Mouse (Mus musculus): ENCODE data around the gene Bbip1. TPM values are rescaled to one million over a fixed set of nuclear protein-coding genes. Genes with fewer than 3 reads are reported as not detected.
A peak's percentile ranks its signal among the peaks of the same experiment; 100 is the strongest.

The Bbip1 gene
- polyA plus RNA-seq, 1 experiment = 43.2 TPM

DNA sequence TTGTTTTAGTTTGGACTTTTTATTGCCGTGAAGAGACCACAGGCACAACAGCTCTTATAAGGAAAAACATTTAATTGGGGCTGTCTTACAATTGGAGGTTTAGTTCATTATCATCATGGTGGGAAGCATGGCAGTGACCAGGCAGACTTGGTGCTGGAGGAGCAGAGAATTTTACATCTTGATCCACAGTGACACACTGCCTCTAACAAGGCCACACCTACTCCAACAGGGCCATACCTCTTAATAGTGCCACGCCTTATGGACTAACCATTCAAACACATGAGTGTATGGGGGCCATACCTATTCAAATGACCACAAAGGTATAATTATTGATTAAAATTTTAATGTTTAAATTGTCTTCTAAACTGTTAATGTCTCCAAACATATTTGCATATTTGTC lies 13.1 kb upstream of the Bbip1 start:
- Histone ChIP-seq H3K4me3 (ENCODE audit: low read depth, low read length) (no peak overlapping the region), H3K27me3 (ENCODE audit: control insufficient read depth, insufficient read depth, low read length, poor library complexity, severe bottlenecking) (no peaks in the 10 kb centered on the region), H3K27ac (ENCODE audit: insufficient read depth, low read length) (no peak overlapping the region), H3K9me3 (replicated peaks; ENCODE audit: control insufficient read depth, insufficient read depth, low read length, poor library complexity, severe bottlenecking) (no peaks in the 10 kb centered on the region), H3K4me1 (ENCODE audit: control insufficient read depth, insufficient read depth, low read length) (no peaks in the 10 kb centered on the region), H3K9ac (ENCODE audit: low read depth, poor library complexity, severe bottlenecking) (no peak overlapping the region), H3K36me3 (ENCODE audit: control insufficient read depth, insufficient read depth, low read length, poor library complexity, severe bottlenecking) (no peaks in the 10 kb centered on the region)
- TF ChIP-seq EP300 (IDR thresholded peaks at IDR 0.05; ENCODE audit: insufficient read depth, low read depth, low read length) (no peak), CTCF (IDR thresholded peaks at IDR 0.05; ENCODE audit: low read depth, low read length) (no peak), POLR2A (IDR thresholded peaks at IDR 0.05; ENCODE audit: insufficient read depth, low read length) (no peak)

DNA sequence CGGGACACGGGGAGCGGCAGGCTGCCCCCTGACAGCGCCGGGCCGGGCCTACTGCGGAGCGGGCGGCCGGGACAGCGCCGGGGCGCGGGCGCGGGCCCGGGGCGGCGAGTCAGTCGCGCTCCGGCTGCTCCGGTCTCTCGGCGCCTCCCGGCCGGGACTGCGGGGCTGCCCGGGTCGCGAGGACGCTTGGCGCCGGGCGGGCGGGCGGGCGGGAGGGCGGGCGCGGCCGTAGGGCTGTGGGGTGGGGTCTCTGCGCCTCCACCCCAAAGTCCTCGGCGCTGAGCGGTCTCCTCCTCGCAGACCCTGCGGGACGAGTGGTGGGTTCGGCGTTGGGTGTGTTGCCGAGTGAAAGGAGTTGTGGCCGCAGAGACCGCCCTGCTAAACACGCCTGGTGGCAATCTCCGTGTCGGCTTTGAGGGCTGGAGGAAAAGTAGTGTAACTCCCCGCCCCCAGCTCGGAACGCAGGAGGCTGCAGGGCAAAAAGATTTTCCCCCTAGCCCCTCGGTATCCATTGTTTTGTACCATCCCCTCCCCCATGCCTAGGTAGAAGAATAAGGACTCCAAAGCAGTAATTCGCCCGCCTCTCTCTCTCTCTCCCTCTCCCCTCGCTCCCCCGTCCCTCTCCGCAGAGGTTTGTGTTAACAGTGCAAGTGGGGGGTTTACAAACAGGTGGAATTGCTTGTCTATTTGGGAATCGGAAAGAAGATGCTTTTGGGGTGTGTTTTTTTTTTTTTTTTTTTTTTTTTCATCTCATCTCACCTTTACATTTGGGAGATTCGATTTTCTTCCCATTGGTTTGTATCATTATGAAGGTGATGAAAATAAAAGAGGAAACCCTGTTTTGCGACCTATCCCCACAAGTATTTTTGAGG lies 980 bp upstream of the Bbip1 start:
- no peaks in the 10 kb centered on the region for H3K27me3 ChIP-seq (ENCODE audit: control insufficient read depth, insufficient read depth, low read length, poor library complexity, severe bottlenecking)
- no peaks in the 10 kb centered on the region for H3K36me3 ChIP-seq (ENCODE audit: control insufficient read depth, insufficient read depth, low read length, poor library complexity, severe bottlenecking)
- TF ChIP-seq POLR2A (IDR thresholded peaks at IDR 0.05; ENCODE audit: insufficient read depth, low read length) (no peak), CTCF (IDR thresholded peaks at IDR 0.05; ENCODE audit: low read depth, low read length) (no peak), EP300 (IDR thresholded peaks at IDR 0.05; ENCODE audit: insufficient read depth, low read depth, low read length) (no peak)
- peak overlapping the region; percentile 89 for H3K9ac ChIP-seq (ENCODE audit: low read depth, poor library complexity, severe bottlenecking)
- peak overlapping the region; percentile 87 for H3K4me3 ChIP-seq (ENCODE audit: low read depth, low read length)
- H3K9me3 ChIP-seq (replicated peaks; ENCODE audit: control insufficient read depth, insufficient read depth, low read length, poor library complexity, severe bottlenecking) = no peaks in the 10 kb centered on the region
- H3K27ac ChIP-seq (ENCODE audit: insufficient read depth, low read length) = peak overlapping the region; percentile 42
- no peaks in the 10 kb centered on the region for H3K4me1 ChIP-seq (ENCODE audit: control insufficient read depth, insufficient read depth, low read length)

DNA sequence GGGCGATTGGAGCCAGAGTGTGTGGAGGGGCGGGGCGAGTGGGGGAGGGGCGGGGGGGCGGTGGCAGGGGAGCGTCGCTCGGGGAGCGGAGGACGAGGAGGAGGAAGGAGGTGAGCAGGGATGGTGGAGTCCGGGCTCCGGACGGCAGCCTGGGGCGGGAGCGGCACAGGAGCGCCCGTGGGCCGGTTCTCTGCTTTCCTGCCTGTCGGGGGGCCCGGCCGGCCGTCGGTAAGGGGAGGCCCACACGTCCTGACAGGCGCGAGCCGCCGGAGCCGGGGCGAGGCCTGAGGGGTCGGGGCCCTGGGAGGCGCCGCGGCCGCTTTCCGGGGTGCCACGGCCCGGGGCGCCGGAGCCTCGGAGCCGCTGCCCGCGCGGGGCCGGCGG lies 351 bp upstream of the Bbip1 start:
- peak overlapping the region; percentile 52; the same call in 1 of the 2 replicates for H3K27ac ChIP-seq (ENCODE audit: insufficient read depth, low read length)
- H3K9ac ChIP-seq (ENCODE audit: low read depth, poor library complexity, severe bottlenecking) = peak overlapping the region; percentile 89
- no peaks in the 10 kb centered on the region for H3K36me3 ChIP-seq (ENCODE audit: control insufficient read depth, insufficient read depth, low read length, poor library complexity, severe bottlenecking)
- H3K9me3 ChIP-seq (replicated peaks; ENCODE audit: control insufficient read depth, insufficient read depth, low read length, poor library complexity, severe bottlenecking) = no peaks in the 10 kb centered on the region
- TF ChIP-seq POLR2A (IDR thresholded peaks at IDR 0.05; ENCODE audit: insufficient read depth, low read length) = peak; percentile 30
- no peak for TF ChIP-seq EP300 (IDR thresholded peaks at IDR 0.05; ENCODE audit: insufficient read depth, low read depth, low read length)
- no peaks in the 10 kb centered on the region for H3K27me3 ChIP-seq (ENCODE audit: control insufficient read depth, insufficient read depth, low read length, poor library complexity, severe bottlenecking)
- H3K4me3 ChIP-seq (ENCODE audit: low read depth, low read length) = peak overlapping the region; percentile 58
- no peaks in the 10 kb centered on the region for H3K4me1 ChIP-seq (ENCODE audit: control insufficient read depth, insufficient read depth, low read length)

DNA sequence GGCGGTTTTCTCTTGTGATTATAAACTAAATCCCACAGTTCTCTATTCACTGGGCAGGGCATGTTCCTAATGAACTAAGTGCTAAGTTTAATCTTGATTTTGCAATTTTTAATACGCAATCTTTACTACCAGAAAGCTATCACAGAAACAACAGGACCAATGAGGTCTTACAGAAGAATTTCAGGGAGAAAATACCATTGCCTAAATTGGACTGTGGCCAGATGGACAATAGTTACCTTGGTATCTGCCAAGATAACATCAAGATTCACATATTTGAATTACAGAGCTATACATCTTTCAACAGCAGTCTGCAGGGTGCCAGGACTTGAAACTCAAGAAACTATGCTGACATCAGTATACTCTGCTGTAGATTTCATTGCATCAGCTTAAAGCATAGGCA lies 2.1 kb downstream of the Bbip1 start:
- H3K27me3 ChIP-seq (ENCODE audit: control insufficient read depth, insufficient read depth, low read length, poor library complexity, severe bottlenecking) = no peaks in the 10 kb centered on the region
- no peaks in the 10 kb centered on the region for H3K4me1 ChIP-seq (ENCODE audit: control insufficient read depth, insufficient read depth, low read length)
- no peak overlapping the region for H3K27ac ChIP-seq (ENCODE audit: insufficient read depth, low read length)
- no peaks in the 10 kb centered on the region for H3K9me3 ChIP-seq (replicated peaks; ENCODE audit: control insufficient read depth, insufficient read depth, low read length, poor library complexity, severe bottlenecking)
- H3K4me3 ChIP-seq (ENCODE audit: low read depth, low read length) = no peak overlapping the region
- TF ChIP-seq CTCF (IDR thresholded peaks at IDR 0.05; ENCODE audit: low read depth, low read length) (no peak), EP300 (IDR thresholded peaks at IDR 0.05; ENCODE audit: insufficient read depth, low read depth, low read length) (no peak), POLR2A (IDR thresholded peaks at IDR 0.05; ENCODE audit: insufficient read depth, low read length) (no peak)
- H3K36me3 ChIP-seq (ENCODE audit: control insufficient read depth, insufficient read depth, low read length, poor library complexity, severe bottlenecking) = no peaks in the 10 kb centered on the region
- no peak overlapping the region for H3K9ac ChIP-seq (ENCODE audit: low read depth, poor library complexity, severe bottlenecking)

DNA sequence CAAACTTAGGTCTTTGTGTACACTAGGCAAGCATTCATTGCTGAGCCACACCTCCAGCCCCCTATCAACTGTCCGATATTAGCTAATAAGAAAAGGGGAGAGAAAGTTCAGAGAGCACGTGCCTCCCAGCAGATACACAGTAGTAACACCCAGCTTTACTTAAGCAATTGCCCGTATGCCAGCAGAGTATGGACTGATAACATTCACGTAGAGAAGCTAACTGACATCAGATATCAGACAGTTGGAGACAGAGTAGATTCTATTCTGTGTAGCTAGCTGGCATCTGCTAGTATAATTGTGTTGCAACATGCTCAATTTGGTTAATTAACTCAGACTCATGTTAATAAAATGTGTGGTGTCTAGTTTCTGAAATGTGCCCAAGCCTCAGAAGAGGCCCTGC lies 3.3 kb downstream of the Bbip1 start:
- no peak overlapping the region for H3K4me3 ChIP-seq (ENCODE audit: low read depth, low read length)
- no peaks in the 10 kb centered on the region for H3K9me3 ChIP-seq (replicated peaks; ENCODE audit: control insufficient read depth, insufficient read depth, low read length, poor library complexity, severe bottlenecking)
- H3K27me3 ChIP-seq (ENCODE audit: control insufficient read depth, insufficient read depth, low read length, poor library complexity, severe bottlenecking) = no peaks in the 10 kb centered on the region
- H3K27ac ChIP-seq (ENCODE audit: insufficient read depth, low read length) = no peak overlapping the region
- H3K9ac ChIP-seq (ENCODE audit: low read depth, poor library complexity, severe bottlenecking) = no peak overlapping the region
- no peaks in the 10 kb centered on the region for H3K4me1 ChIP-seq (ENCODE audit: control insufficient read depth, insufficient read depth, low read length)
- TF ChIP-seq POLR2A (IDR thresholded peaks at IDR 0.05; ENCODE audit: insufficient read depth, low read length) (no peak), CTCF (IDR thresholded peaks at IDR 0.05; ENCODE audit: low read depth, low read length) (no peak), EP300 (IDR thresholded peaks at IDR 0.05; ENCODE audit: insufficient read depth, low read depth, low read length) (no peak)
- no peaks in the 10 kb centered on the region for H3K36me3 ChIP-seq (ENCODE audit: control insufficient read depth, insufficient read depth, low read length, poor library complexity, severe bottlenecking)

DNA sequence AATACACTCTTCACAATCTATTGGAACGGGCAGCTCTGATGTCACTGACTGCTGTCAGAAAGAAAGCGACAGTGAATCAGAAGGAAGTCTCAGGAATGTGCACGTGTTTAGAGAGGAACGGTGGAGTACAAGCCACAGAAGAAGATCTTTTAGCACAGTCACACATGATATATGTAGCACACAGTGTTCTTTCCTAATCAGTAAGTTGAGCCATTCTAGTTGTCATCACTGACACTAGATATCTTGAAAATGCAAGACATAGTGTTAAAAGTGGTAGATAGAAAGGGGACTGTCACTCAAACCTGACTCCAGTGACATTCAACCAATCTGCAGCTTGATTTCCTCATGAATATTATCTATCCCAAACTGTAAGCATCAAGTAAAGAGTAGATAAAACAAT lies 5.0 kb downstream of the Bbip1 start:
- Histone ChIP-seq H3K36me3 (ENCODE audit: control insufficient read depth, insufficient read depth, low read length, poor library complexity, severe bottlenecking) (no peaks in the 10 kb centered on the region), H3K4me3 (ENCODE audit: low read depth, low read length) (no peak overlapping the region), H3K9ac (ENCODE audit: low read depth, poor library complexity, severe bottlenecking) (no peak overlapping the region), H3K4me1 (ENCODE audit: control insufficient read depth, insufficient read depth, low read length) (no peaks in the 10 kb centered on the region), H3K27me3 (ENCODE audit: control insufficient read depth, insufficient read depth, low read length, poor library complexity, severe bottlenecking) (no peaks in the 10 kb centered on the region), H3K27ac (ENCODE audit: insufficient read depth, low read length) (no peak overlapping the region), H3K9me3 (replicated peaks; ENCODE audit: control insufficient read depth, insufficient read depth, low read length, poor library complexity, severe bottlenecking) (no peaks in the 10 kb centered on the region)
- TF ChIP-seq POLR2A (IDR thresholded peaks at IDR 0.05; ENCODE audit: insufficient read depth, low read length) (no peak), EP300 (IDR thresholded peaks at IDR 0.05; ENCODE audit: insufficient read depth, low read depth, low read length) (no peak), CTCF (IDR thresholded peaks at IDR 0.05; ENCODE audit: low read depth, low read length) (no peak)
